Mouse (Mus musculus): ENCODE results near the gene Nlrc3. TPM values are rescaled to one million over a fixed set of nuclear protein-coding genes. Genes with fewer than 3 reads are reported as not detected.
A peak's percentile ranks its signal among the peaks of the same experiment; 100 is the strongest.
"Not testable (repeated sequence)": the region's sequence is repeated elsewhere in the genome, so short reads cannot be mapped to it uniquely, and the experiment has no call there.

Gene Nlrc3
- 0.18 and 0.31 TPM in 2 replicates for polyA plus RNA-seq (2015; fragmentation: Nextera tagmentation; extraction: Ambion mirVana)

DNA sequence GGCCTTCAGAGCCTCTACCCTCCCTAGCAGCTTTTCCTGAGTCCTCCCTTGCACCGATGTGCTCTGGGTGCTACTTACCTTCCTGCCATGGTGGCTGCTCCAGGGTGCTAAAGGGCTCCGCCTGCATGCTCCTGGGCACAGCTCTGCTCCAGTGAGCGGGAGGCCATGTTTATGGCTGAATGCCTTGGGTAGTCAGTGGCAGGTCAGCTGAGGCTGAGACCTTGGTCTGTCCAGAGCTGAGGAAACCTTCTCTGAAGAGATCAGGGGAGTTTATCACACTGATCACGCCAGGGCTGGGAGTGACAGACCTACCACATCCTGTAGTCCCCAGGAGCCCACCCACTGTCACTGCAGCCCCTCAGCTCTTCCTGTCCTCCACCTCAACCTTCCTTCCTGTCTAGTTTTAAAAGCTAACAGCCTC is at the start of gene Nlrc3:
Gene Nlrc3 (minus strand): TSS at position 382 of the 421 bp plus-strand sequence.
- ATAC-seq (ENCODE audit: insufficient read depth), result 0 out of 2 replicates have a peak, but pooled peaks have one; percentile 13
- Histone ChIP-seq H3K9ac (no peak within 1 kb of the TSS), H3K9me3 (replicated peaks) (no peaks in the 10 kb centered on the region), H3K27ac (replicated peaks) (no peak within 1 kb of the TSS), H3K27me3 (no peaks in the 10 kb centered on the region), H3K4me2 (no peak within 1 kb of the TSS), H3K4me3 (replicated peaks) (no peak within 1 kb of the TSS), H3K4me1 (replicated peaks) (peaks cover 12% of the 10 kb centered on the region), H3K36me3 (replicated peaks) (peaks cover 26% of the 10 kb centered on the region)
- WGBS (ENCODE audit: insufficient replicate concordance), result 28% methylated on average over 4 of the region's 4 CpGs

DNA sequence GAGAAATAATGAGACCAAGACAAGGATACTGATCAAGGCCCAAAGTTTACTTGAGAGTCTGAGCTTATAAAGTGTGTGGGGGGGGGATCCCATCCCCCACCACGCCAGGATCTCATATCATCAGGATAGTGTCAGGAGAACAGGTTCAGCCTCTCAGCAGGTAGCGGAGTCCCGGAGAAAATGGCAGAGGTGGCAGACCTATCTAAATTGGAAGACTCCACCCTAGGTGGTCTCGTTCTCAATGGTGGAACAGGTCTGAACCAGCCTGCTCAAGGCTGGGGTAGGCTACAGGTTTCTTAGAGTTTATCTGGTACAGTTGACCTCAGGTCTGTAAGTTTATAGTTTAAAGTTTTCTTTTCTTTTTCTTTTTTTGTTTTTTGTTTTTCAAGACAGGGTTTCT is 46.3 kb upstream of the Nlrc3 start:
- Histone ChIP-seq H3K9me3 (replicated peaks) (no peaks in the 10 kb centered on the region), H3K27ac (replicated peaks) (no peak overlapping the region), H3K4me1 (replicated peaks) (no peaks in the 10 kb centered on the region), H3K36me3 (replicated peaks) (no peaks in the 10 kb centered on the region), H3K27me3 (peaks cover 3% of the 10 kb centered on the region; the same call in 1 of the 2 replicates), H3K4me2 (no peak overlapping the region), H3K9ac (no peak overlapping the region), H3K4me3 (replicated peaks) (no peak overlapping the region)
- 64% methylated on average over 4 of the region's 4 CpGs for WGBS (ENCODE audit: insufficient replicate concordance)
- no peak for ATAC-seq (ENCODE audit: insufficient read depth)

DNA sequence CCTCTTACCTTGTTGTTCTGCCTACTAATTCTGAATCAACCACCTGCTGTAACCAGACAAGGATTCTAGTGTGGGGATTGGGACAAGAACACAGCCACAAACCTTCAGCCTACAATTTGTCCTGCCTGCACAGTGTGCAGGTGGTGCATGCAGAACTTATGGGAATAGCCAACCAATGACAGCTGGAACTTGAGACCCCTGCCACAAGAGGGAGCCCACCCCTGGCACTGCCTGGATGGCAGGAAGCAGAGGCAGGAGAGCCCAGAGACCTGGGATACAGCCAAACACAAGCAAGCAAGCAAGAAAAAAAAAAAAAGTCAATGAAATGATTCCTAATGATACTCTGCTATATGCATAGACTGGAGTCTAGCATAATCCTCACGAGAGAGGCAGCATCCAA is 44.8 kb upstream of the Nlrc3 start:
- Histone ChIP-seq H3K27ac (replicated peaks) (no peak overlapping the region), H3K27me3 (peaks cover 3% of the 10 kb centered on the region; the same call in 1 of the 2 replicates), H3K4me1 (replicated peaks) (no peaks in the 10 kb centered on the region), H3K4me2 (no peak overlapping the region), H3K9ac (no peak overlapping the region), H3K4me3 (replicated peaks) (no peak overlapping the region), H3K9me3 (replicated peaks) (no peaks in the 10 kb centered on the region), H3K36me3 (replicated peaks) (no peaks in the 10 kb centered on the region)
- 49% methylated on average over 1 of the region's 1 CpGs for whole genome bisulfite sequencing (ENCODE audit: insufficient replicate concordance)
- ATAC-seq (ENCODE audit: insufficient read depth), result no peak

DNA sequence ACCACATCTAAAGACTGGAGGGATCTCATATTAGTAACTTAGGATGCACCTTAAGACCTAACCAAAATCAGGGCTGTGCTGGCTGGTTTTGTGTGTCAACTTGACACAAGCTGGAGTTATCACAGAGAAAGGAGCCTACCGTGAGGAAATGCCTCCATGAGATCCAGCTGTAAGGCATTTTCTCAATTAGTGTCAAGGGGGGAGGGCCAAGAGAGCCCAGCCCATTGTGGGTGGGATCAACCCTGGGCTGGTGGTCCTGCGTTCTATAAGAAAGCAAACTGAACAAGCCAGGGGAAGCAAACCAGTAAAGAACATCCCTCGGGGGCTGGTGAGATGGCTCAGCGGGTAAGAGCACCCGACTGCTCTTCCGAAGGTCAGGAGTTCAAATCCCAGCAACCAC is 41.0 kb upstream of the Nlrc3 start:
- H3K36me3 ChIP-seq (replicated peaks); H3K9me3 ChIP-seq (replicated peaks); H3K4me2 ChIP-seq; H3K4me3 ChIP-seq (replicated peaks); H3K27ac ChIP-seq (replicated peaks); ATAC-seq (ENCODE audit: insufficient read depth); H3K27me3 ChIP-seq; H3K9ac ChIP-seq: not testable (repeated sequence)
- 69% methylated on average over 6 of the region's 6 CpGs for WGBS (ENCODE audit: insufficient replicate concordance)
- H3K4me1 ChIP-seq (replicated peaks), result peaks cover 15% of the 10 kb centered on the region

DNA sequence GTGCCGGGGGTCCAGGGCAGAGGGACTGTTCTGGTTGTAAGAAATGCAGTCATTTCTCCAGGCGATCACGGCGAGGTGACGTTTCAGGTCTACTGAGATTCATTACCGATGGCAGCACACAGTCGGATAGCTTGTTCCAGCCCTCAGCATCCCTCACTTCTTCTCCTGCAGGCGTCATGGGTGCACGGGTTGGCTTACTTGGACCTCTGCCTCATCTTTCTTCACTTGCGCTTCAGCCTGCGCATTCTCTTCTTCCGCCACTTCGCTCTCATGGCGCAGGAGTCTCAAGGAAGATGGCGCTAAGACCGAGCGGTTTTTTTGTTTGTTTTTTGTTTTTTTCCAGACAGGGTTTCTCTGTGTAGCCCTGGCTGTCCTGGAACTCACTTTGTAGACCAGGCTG is 40.4 kb upstream of the Nlrc3 start:
- H3K4me1 ChIP-seq (replicated peaks), result peaks cover 18% of the 10 kb centered on the region
- H3K4me3 ChIP-seq (replicated peaks); H3K9me3 ChIP-seq (replicated peaks); H3K4me2 ChIP-seq; H3K9ac ChIP-seq; H3K27ac ChIP-seq (replicated peaks); ATAC-seq (ENCODE audit: insufficient read depth); H3K36me3 ChIP-seq (replicated peaks); H3K27me3 ChIP-seq: not testable (repeated sequence)
- WGBS (ENCODE audit: insufficient replicate concordance), result 71% methylated on average over 17 of the region's 17 CpGs

DNA sequence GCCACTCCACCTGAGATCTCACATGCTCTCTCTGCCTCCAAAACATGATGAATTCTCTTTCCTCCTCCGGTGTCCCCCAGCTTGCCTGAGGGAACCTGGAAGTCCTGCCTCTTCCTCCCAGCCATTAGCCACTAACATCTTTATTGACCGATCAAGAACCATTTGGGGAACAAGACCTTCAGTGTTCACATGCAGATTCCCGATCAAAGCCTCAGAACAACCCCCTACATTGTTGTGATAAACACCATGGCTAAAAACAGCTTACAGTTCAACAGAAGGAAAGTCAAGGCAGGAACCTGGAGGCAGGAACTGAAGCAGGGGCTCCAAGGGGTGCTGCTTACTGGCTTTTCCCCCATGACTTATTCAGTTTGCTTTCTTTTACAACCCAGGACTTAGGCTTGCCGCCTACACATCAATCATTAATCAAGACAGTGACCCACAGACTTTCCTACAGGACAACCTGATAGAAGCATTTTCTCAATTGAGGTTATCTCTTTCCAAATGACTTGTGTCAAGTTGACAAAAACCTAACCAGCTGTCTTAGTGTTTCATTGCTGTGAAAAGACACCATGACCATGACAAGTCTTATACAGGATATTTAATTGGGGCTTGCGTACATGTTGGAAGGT is 37.7 kb upstream of the Nlrc3 start:
- 74% methylated on average over 5 of the region's 5 CpGs for WGBS (ENCODE audit: insufficient replicate concordance)
- no peaks in the 10 kb centered on the region for H3K9me3 ChIP-seq (replicated peaks)
- no peak overlapping the region for H3K9ac ChIP-seq
- H3K4me2 ChIP-seq, result no peak overlapping the region
- H3K4me1 ChIP-seq (replicated peaks), result peaks cover 21% of the 10 kb centered on the region
- H3K27me3 ChIP-seq, result peaks cover 3% of the 10 kb centered on the region; the same call in 1 of the 2 replicates
- H3K27ac ChIP-seq (replicated peaks), result no peak overlapping the region
- no peaks in the 10 kb centered on the region for H3K36me3 ChIP-seq (replicated peaks)
- H3K4me3 ChIP-seq (replicated peaks), result no peak overlapping the region
- ATAC-seq (ENCODE audit: insufficient read depth), result no peak

DNA sequence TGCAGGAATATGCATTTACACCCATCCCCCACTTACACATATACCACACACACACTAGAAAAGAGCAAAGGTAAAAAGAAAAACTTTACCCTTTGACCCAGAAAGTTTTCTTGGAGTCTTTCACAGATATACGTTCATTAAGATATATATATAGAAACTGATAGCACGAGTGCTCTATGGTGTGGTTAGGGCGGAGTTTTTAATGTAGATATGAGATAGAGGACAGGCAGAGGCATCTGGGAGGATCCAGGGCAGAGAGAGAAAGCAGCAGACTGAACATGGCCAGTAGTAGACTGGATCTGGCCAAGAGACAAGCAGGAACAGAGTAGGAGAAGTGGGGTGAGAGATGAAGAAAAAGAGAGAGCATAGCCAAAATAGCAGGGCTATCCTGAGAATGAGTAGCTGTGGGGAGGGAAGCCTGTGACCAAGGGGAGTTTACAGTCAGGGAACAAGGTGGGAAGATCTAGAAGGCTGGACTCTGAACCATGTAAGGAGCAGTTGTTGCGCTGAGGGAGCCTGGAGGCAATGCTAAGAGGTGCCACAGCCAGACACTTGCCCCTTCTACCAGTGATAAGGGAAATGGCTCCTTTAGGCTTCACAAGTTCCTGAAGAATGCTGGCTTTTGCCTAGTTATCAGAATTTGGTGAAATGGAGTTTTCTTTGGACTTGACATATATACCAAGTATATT is 36.6 kb upstream of the Nlrc3 start:
- Histone ChIP-seq H3K9me3 (replicated peaks) (no peaks in the 10 kb centered on the region), H3K36me3 (replicated peaks) (no peaks in the 10 kb centered on the region), H3K27me3 (no peaks in the 10 kb centered on the region), H3K27ac (replicated peaks) (peak overlapping the region; percentile 73), H3K9ac (peak overlapping the region; percentile 31; the same call in 1 of the 2 replicates), H3K4me1 (replicated peaks) (peaks cover 21% of the 10 kb centered on the region), H3K4me3 (replicated peaks) (no peak overlapping the region; the same call in 1 of the 2 replicates), H3K4me2 (peak overlapping the region; percentile 50)
- 26% methylated on average over 4 of the region's 4 CpGs for WGBS (ENCODE audit: insufficient replicate concordance)
- peak; percentile 94 for ATAC-seq (ENCODE audit: insufficient read depth)

DNA sequence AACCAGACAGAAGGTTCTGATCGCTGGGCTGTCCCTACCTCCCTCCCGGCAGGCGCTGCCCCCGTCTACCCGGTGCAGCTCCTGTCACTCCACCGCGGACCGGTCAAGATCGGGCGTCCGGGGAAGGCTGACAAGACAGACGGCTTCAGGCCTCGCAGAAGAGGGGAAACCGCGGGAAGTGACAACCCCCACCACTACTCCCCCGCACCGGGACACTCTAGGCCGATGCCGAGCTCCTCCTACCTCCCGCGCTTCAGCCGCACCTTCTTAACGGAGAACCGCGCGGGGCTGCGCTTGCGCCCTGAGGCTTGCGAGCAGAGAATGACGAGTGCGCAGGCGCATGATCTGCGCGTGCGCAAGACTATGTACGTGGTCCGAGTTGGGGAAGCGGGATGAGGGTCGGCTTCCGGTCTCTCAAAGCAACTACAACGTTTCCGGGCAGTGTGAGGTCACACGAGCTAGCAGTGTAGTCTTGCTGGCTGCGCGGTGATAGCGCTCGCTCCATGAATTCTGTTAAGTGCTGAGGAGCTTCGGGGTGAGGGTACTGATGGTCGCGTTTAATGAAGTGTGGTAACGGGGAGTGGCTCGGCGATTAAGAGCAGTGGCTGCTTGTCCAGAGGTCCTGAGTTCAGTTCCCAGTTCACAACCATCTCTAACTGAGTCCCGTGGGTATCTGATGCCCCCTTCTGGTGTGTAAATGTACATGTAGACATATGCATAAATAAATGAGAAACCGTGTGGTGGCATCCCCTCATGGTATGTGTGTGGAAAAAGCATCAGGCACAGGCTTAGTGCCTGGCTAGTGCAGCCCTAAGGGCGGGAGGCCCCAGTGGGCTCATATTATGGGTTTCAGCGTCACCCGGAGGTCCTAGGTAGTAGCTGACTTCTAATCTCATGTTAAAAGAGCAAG is 27.3 kb upstream of the Nlrc3 start, which contains the start of gene Slx4:
Gene Slx4 (minus strand): TSS at position 282 of the 910 bp plus-strand sequence.
- peak within 1 kb of the TSS; percentile 83 for H3K4me2 ChIP-seq
- WGBS (ENCODE audit: insufficient replicate concordance), result 1% methylated on average over 58 of the region's 58 CpGs
- peaks cover 31% of the 10 kb centered on the region for H3K4me1 ChIP-seq (replicated peaks)
- peak; percentile 94 for ATAC-seq (ENCODE audit: insufficient read depth)
- H3K36me3 ChIP-seq (replicated peaks), result peaks cover 27% of the 10 kb centered on the region
- H3K27me3 ChIP-seq, result no peaks in the 10 kb centered on the region
- no peaks in the 10 kb centered on the region for H3K9me3 ChIP-seq (replicated peaks)
- H3K4me3 ChIP-seq (replicated peaks), result peak within 1 kb of the TSS; percentile 84
- H3K27ac ChIP-seq (replicated peaks), result peak within 1 kb of the TSS; percentile 88
- H3K9ac ChIP-seq, result peak within 1 kb of the TSS; percentile 87

DNA sequence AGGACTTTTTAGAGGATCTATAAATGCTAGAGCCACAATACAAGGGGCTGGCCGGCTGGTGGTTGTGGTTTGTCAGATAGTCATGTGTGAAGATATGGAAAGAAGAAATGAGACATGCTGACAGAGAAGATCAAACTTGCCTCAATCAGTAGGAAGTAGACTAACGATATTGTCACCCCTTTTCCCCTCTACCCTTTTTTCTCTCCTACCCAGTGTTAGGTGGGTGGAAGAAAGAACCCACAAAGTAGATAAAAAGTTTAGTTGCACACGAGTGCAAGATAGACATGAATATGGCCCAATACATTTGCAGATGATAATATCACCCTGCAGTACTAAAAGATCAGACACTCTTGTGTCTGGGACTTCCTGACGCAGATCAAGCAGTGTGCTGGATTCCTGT is 12.0 kb upstream of the Nlrc3 start:
- Histone ChIP-seq H3K36me3 (replicated peaks) (peaks cover 98% of the 10 kb centered on the region), H3K9ac (no peak overlapping the region), H3K27me3 (no peaks in the 10 kb centered on the region), H3K27ac (replicated peaks) (no peak overlapping the region), H3K4me1 (replicated peaks) (no peaks in the 10 kb centered on the region), H3K4me3 (replicated peaks) (no peak overlapping the region), H3K4me2 (no peak overlapping the region), H3K9me3 (replicated peaks) (no peaks in the 10 kb centered on the region)
- ATAC-seq (ENCODE audit: insufficient read depth), result no peak
- WGBS (ENCODE audit: insufficient replicate concordance), result 40% methylated on average over 4 of the region's 4 CpGs

DNA sequence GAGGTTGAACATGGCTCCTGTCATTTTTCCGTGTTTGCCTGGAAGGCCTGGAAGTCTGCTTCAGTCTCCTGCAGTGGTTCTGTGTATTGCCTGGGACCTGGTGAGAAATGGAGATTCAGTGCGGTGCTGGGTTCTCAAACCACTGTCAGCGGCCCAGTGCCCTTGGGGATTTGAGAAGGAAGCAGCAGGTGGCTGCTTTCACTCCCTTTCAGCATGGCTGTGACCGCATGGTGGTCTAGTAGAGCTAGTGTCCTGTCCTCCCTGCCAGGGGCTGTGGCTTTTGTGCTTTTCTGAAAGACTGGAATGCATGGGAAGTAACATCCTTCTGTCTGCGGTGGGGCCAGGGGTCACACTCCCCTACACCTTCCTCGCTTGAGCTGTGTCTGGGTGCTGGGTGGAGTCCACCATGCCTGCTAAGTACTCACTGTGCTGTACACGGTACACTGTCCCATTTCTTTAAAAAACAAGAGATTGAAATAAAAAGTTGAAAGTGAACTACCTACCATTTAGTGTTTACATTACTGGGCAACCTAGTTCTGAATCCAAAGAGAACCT is 6.8 kb upstream of the Nlrc3 start:
- Histone ChIP-seq H3K9ac (no peak overlapping the region), H3K27me3 (no peaks in the 10 kb centered on the region), H3K4me2 (no peak overlapping the region), H3K27ac (replicated peaks) (no peak overlapping the region), H3K9me3 (replicated peaks) (no peaks in the 10 kb centered on the region), H3K4me3 (replicated peaks) (no peak overlapping the region), H3K36me3 (replicated peaks) (peaks cover 89% of the 10 kb centered on the region), H3K4me1 (replicated peaks) (no peaks in the 10 kb centered on the region)
- 71% methylated on average over 7 of the region's 7 CpGs for WGBS (ENCODE audit: insufficient replicate concordance)
- ATAC-seq (ENCODE audit: insufficient read depth), result no peak

Measured in liver, embryonic 15.5 days (tissue).